Mouse (Mus musculus) spleen, adult 2 months (tissue): ENCODE results near the gene A730015C16Rik.

ENCODE experiments used
- CTCF ChIP-seq: fragments of 200-500 bp; IDR thresholded peaks from 2 replicates; pipeline ENCODE4 v1.5.1; 2011; ENCODE audit warnings: mild to moderate bottlenecking, inconsistent platforms; ENCODE audit not compliant: insufficient read depth, insufficient read length, insufficient replicate concordance; ENCODE audit errors: extremely low read depth
- POLR2A ChIP-seq: fragments of 200-500 bp; IDR thresholded peaks from 2 replicates; pipeline ENCODE4 v1.6.1; 2011; ENCODE audit warnings: low read depth, low read length, inconsistent platforms

DNA sequence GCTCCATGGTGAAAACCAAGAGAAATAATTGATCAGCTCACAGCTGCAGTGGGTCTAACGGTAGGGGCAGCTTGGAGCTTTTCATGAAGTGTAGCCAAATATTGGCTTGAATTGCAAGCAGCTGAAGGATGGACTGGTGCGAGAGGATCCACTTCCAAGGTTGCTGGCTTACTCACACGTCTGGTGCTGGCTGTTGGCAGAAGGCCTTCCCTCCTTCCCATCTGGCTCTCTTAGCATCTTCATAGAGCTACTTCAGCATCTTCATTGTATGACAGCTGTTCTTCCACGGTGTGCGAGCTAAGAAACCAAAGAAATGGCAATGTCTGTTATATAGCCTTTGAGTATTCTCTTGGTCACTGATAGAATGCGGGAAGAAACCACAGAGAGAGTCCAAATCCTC is 42.5 kb upstream of the A730015C16Rik start:
- TF ChIP-seq CTCF (no peak), POLR2A (no peak)
